In genomic region chr11:46032956-46033355, GRCm38 (mm10) we compare ENCODE assay signal across 16 mouse cellular contexts. TPM values are rescaled to one million over a fixed set of nuclear protein-coding genes. Genes with fewer than 3 reads are reported as not detected.
DNase-seq lines count a peak whose midpoint lies in the region; ATAC-seq lines count a peak whose summit lies in the region.
"Had no signal": no experiment of that assay in that cellular context is flagged by ENCODE, and none has a peak within 500 bp of the region (broad histone marks: within the 10 kb centered on the region; RNA-seq: fewer than 3 reads in every experiment).

No protein-coding gene starts in this region.

- ATAC-seq in megakaryocyte-erythroid progenitor cell, adult 5-6 weeks (replicated peaks; ENCODE audit: low FRiP score, low TSS enrichment, poor library complexity, severe bottlenecking) = no peak
- ATAC-seq: CD4-positive, CD25-positive, alpha-beta regulatory T cell, adult 4 months; forebrain, embryonic 15.5 days; intestine, embryonic 15.5 days had no signal

- peak; percentile 20 to 79 for DNase-seq in adrenal gland, adult (ENCODE audit: inconsistent age in 2 of 2, low spot score in 1 of 2)
- DNase-seq in adrenal gland, adult 18-20 months (ENCODE audit: low spot score in 2 of 2) = no peak
- peak; percentile 25 for DNase-seq in testis, postnatal 10 days (ENCODE audit: low spot score)
- no peak for DNase-seq in testis, postnatal 14 days (ENCODE audit: low spot score)
- DNase-seq in adrenal gland, postnatal 25 days = peak; percentile 27
- no peak for DNase-seq in retina, embryonic 14.5 days (ENCODE audit: low spot score)
- DNase-seq: B cell, adult 2 months; cerebellum, adult 11-12 months; cerebellum, adult 9-10 months; cerebellum, postnatal 25 days; gastrocnemius, postnatal 10 days; heart, adult 2 months had no signal

RNA-seq across cellular contexts. Expression of gene Gm12166, which starts 19.2 kb away (rescaled TPM):
- total RNA-seq in adrenal gland, adult 18-20 months (2021) = 1 to 10 TPM; 3.1 to 3.3 TPM
- 1.3 and 4.8 TPM in 2 replicates for total RNA-seq in adrenal gland, postnatal 25 days (2021)
- 8.4 TPM in 1 of 2 replicates, not detected in the other for total RNA-seq in megakaryocyte-erythroid progenitor cell, adult 5-6 weeks (2014; fragmentation: Nextera tagmentation)
- total RNA-seq in megakaryocyte-erythroid progenitor cell, adult 5-6 weeks (2017) = 7.6 and 8.1 TPM in 2 replicates

RNA-seq across cellular contexts. Expression of gene Adam19, which starts 22.8 kb away (rescaled TPM):
- 1 to 10 TPM; 1.5 to 3.5 TPM for total RNA-seq in adrenal gland, adult 18-20 months (2021)
- total RNA-seq in adrenal gland, postnatal 25 days (2021) = 6.1 and 7.0 TPM in 2 replicates
- 0.20 and 0.92 TPM in 2 replicates for total RNA-seq in megakaryocyte-erythroid progenitor cell, adult 5-6 weeks (2014; fragmentation: Nextera tagmentation)
- total RNA-seq in megakaryocyte-erythroid progenitor cell, adult 5-6 weeks (2017) = not detected in 2 replicates

RNA-seq across cellular contexts. Expression of gene Sox30, which starts 52.8 kb away (rescaled TPM):
- under 1 TPM in 1 of 2 experiments, not detected in 1; 0.13 TPM for total RNA-seq in adrenal gland, adult 18-20 months (2021)
- total RNA-seq in adrenal gland, postnatal 25 days (2021) = 0.36 and 0.62 TPM in 2 replicates
- total RNA-seq in megakaryocyte-erythroid progenitor cell, adult 5-6 weeks (2014; fragmentation: Nextera tagmentation) = not detected in 2 replicates
- total RNA-seq in megakaryocyte-erythroid progenitor cell, adult 5-6 weeks (2017) = not detected in 2 replicates

Comparison
In these comparisons a context has a peak if more than half of its experiments do, and no peak if none do; other contexts are left out.
1. DNase-seq: peak in adrenal gland, adult (2 of 2), testis, postnatal 10 days (single experiment) and adrenal gland, postnatal 25 days (single experiment); none in adrenal gland, adult 18-20 months (0 of 2), testis, postnatal 14 days (single experiment) and retina, embryonic 14.5 days (single experiment).